Mouse (Mus musculus): Measurements from ENCODE around the gene Ctnna2. TPM values are rescaled to one million over a fixed set of nuclear protein-coding genes. Genes with fewer than 3 reads are reported as not detected.

The Ctnna2 gene
- polyA plus RNA-seq, 1 experiment: 86.0 TPM

DNA sequence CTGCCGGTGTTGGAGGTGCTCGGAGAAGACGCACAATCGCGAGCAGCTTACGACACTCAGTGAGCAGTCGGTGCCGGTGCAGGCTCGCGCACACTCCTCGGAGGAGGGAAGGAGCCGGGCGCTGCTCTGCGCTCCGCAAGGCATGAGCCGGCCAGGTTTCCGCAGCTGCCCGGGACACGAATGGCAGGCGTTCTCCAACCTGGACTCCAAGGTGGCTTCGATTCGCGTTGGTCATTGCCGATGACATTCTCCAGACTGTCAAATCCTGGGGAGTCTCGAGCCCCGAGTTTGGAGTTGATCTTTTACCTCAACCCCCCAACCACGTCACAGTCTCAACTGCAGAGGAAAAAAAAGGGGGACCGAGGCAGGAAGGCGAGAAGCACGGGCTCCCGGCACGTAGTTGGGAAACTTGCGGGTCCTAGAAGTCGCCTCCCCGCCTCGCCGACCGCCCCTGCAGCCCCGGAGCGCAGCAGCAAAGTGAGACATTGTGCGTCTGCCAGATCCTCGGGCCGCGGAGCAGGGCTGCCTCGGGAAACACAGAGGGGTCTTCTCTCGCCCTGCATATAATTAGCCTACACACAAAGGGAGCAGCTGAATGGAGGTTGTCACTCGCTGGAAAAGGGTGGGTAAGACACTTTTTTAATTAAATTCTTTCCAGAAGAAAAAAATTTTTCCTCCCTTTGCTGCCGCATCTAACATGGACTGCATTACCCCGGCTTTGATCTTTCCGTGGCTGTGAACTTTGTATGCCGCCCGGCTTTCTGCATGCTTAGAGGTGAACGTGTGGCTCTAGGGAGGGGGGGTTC, 736.7 kb downstream of the Ctnna2 start, which contains the start of gene Lrrtm1:
Gene Lrrtm1, plus strand, starts transcription at position 89 of the 806 bp plus-strand sequence.
- Histone ChIP-seq H3K4me3 (ENCODE audit: insufficient read depth, low read length) (peak within 1 kb of the TSS; percentile 94), H3K4me1 (ENCODE audit: control insufficient read depth, insufficient read depth, low read length) (0 out of 2 replicates have a peak, but pooled peaks cover 1% of the 10 kb centered on the region), H3K27ac (ENCODE audit: insufficient read depth, low read length) (peak within 1 kb of the TSS; percentile 88)
- TF ChIP-seq CTCF (IDR thresholded peaks at IDR 0.05; ENCODE audit: extremely low read depth, insufficient read depth, low read length): peak; percentile 19; the same call in 1 of the 2 replicates
- TF ChIP-seq POLR2A (IDR thresholded peaks at IDR 0.05; ENCODE audit: extremely low read depth, insufficient read depth, low read length): peak; percentile 95

DNA sequence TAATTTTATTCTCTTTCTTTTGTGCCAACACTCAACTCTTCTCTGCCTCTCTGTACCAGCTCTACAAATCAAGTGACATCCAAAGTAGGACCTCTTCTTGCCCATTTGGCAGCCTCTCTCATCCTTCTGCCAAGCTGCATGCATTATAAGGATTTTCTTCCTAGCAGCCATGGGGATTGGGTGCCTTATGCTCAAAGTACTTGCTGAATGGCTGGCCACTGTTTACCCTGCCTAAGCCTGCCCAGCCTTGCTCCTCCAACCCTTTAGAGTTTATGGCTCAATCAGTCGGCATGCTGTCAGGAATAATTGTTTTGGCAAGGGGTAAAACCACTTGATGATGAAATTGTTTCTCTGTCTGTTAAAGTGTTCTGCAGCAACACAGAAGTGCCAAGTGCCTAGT, 739.1 kb downstream of the Ctnna2 start:
- H3K4me1 ChIP-seq (ENCODE audit: control insufficient read depth, insufficient read depth, low read length): 0 out of 2 replicates have a peak, but pooled peaks cover 1% of the 10 kb centered on the region
- H3K4me3 ChIP-seq (ENCODE audit: insufficient read depth, low read length): no peak overlapping the region
- H3K27ac ChIP-seq (ENCODE audit: insufficient read depth, low read length): no peak overlapping the region
- TF ChIP-seq CTCF (IDR thresholded peaks at IDR 0.05; ENCODE audit: extremely low read depth, insufficient read depth, low read length) (no peak), POLR2A (IDR thresholded peaks at IDR 0.05; ENCODE audit: extremely low read depth, insufficient read depth, low read length) (no peak)

DNA sequence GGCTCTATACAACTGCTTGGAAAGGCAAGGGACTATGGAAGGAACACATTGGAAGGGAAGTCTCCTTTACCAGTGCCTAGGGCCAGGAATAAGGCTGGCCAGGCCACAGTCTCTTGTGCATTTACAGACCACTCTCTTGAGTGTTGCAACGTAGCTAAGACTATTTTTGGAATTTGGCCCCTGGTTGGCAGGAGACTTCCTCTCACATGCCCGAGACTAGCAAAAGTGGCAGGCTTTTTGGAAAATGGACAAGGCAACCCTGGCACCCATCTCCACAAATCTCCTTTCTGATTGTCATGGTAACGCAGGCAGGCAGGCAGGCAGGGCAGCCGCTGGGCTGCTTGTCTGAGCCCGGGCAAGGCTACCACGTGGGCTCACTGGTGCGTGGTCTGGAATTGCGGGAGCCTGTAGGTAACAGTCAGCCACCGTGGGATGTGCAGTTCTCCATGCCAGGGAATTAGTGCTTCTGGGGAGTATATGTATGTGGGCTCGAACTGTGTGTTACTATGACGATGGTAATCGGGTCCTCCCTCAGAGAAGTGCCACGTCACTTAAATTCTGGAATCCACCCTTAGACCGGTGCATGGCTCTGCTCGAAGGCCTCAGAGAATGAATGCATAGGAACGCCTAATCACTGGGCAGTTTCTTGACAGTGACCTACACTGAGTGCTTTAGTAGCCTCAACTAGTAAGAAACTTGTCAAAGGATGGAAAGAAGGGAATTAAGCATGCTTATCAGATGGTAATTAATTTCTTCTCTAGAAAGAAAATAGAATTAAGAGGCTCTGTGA, 756.5 kb downstream of the Ctnna2 start:
- no peak for TF ChIP-seq CTCF (IDR thresholded peaks at IDR 0.05; ENCODE audit: extremely low read depth, insufficient read depth, low read length)
- TF ChIP-seq POLR2A (IDR thresholded peaks at IDR 0.05; ENCODE audit: extremely low read depth, insufficient read depth, low read length): no peak
- H3K27ac ChIP-seq (ENCODE audit: insufficient read depth, low read length): no peak overlapping the region
- no peak overlapping the region for H3K4me3 ChIP-seq (ENCODE audit: insufficient read depth, low read length)
- H3K4me1 ChIP-seq (ENCODE audit: control insufficient read depth, insufficient read depth, low read length): peaks cover 4% of the 10 kb centered on the region

DNA sequence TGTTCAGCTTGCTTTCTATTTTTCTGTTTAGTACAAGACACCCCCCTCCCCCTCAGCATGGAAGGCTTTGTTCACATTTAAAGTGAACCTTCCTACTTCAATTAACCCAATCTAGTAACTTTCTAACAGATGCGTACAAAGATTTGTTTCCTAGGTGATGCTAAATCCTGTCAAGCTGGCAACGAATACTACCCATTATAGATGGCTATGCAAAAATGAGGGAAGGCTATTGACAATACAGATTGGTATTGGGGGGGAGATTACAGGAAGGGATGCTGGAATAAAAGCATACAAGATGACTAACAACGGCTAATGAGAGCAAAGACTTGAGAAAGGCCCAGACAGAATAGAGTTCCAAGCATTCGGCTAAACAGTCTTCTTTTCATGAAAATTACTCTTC, 758.7 kb downstream of the Ctnna2 start:
- peaks cover 4% of the 10 kb centered on the region for H3K4me1 ChIP-seq (ENCODE audit: control insufficient read depth, insufficient read depth, low read length)
- H3K4me3 ChIP-seq (ENCODE audit: insufficient read depth, low read length): no peak overlapping the region
- TF ChIP-seq CTCF (IDR thresholded peaks at IDR 0.05; ENCODE audit: extremely low read depth, insufficient read depth, low read length) (no peak), POLR2A (IDR thresholded peaks at IDR 0.05; ENCODE audit: extremely low read depth, insufficient read depth, low read length) (no peak)
- no peak overlapping the region for H3K27ac ChIP-seq (ENCODE audit: insufficient read depth, low read length)

DNA sequence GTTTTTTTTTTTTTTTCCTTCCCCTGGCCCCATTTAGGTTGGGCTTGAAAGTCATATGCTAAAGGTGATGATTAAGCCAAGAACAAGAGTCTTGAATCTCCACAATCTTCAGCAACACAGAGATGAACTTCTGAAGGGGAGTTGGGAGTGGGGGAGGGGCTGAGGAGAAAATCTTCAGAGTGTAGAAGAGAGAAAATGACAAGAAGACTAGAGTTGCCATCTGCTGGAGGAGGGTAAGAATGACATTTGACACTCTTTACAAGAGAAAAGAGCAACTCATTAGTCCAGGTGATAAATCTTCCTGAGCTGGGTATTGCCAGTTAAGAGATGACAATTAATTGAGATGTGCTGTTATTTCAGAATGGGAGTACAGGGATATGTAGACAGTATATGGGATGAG, 760.6 kb downstream of the Ctnna2 start:
- H3K4me1 ChIP-seq (ENCODE audit: control insufficient read depth, insufficient read depth, low read length): peaks cover 4% of the 10 kb centered on the region
- no peak for TF ChIP-seq CTCF (IDR thresholded peaks at IDR 0.05; ENCODE audit: extremely low read depth, insufficient read depth, low read length)
- no peak for TF ChIP-seq POLR2A (IDR thresholded peaks at IDR 0.05; ENCODE audit: extremely low read depth, insufficient read depth, low read length)
- H3K27ac ChIP-seq (ENCODE audit: insufficient read depth, low read length): no peak overlapping the region
- no peak overlapping the region for H3K4me3 ChIP-seq (ENCODE audit: insufficient read depth, low read length)

DNA sequence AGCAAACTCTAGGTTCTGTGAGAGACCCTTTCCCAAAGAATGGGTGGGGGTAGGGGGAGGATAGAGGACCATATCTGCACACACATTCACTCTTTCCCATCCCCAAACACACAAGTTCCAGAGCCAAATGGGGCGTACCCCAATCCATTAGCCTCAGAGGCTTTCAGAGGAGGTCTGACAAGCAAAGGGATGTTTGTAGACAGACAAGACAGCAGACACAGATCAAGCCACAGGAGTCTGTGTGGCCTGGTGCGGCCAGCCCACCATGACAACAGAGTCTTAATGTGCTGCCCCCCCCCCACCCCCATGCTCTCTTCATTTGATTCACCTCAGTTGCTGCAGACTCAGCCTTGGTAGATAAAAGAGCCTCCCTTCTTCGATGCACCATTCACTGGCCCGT, 764.2 kb downstream of the Ctnna2 start:
- Histone ChIP-seq H3K4me1 (ENCODE audit: control insufficient read depth, insufficient read depth, low read length) (peaks cover 1% of the 10 kb centered on the region; the same call in 1 of the 2 replicates), H3K4me3 (ENCODE audit: insufficient read depth, low read length) (no peak overlapping the region), H3K27ac (ENCODE audit: insufficient read depth, low read length) (no peak overlapping the region)
- no peak for TF ChIP-seq CTCF (IDR thresholded peaks at IDR 0.05; ENCODE audit: extremely low read depth, insufficient read depth, low read length)
- TF ChIP-seq POLR2A (IDR thresholded peaks at IDR 0.05; ENCODE audit: extremely low read depth, insufficient read depth, low read length): no peak

DNA sequence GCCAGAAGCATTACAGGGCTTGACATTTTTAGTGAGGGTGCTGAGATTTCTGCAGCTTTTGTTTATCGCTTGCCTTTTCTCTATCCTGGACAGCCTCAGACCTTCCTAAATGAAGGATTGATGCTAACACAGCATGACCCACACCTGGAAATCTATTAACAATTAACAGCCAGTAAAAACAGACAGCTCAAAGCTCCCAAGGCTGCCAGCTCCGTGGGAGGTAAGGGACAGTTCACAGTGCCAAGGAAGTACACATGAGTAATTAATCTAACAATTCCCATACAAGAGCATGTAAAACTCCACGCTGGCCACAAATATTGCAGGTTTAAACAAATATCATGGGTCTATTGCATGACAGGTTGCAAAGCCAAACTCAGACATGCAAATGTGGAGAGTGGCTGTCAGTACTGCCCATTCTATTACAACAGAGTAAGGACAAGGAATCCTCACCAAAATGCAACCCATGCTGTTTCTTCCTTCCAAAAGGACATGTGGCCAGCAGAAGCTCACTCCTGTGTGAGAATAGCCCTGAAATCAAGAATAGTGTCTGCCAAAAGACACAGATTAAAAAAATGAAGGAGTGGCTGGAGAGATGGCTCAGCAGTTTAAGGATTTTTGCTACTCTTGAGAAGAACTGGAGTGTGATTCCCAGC, 765.6 kb downstream of the Ctnna2 start:
- H3K4me3 ChIP-seq (ENCODE audit: insufficient read depth, low read length): no peak overlapping the region
- H3K27ac ChIP-seq (ENCODE audit: insufficient read depth, low read length): no peak overlapping the region
- H3K4me1 ChIP-seq (ENCODE audit: control insufficient read depth, insufficient read depth, low read length): peaks cover 1% of the 10 kb centered on the region; the same call in 1 of the 2 replicates
- no peak for TF ChIP-seq CTCF (IDR thresholded peaks at IDR 0.05; ENCODE audit: extremely low read depth, insufficient read depth, low read length)
- TF ChIP-seq POLR2A (IDR thresholded peaks at IDR 0.05; ENCODE audit: extremely low read depth, insufficient read depth, low read length): no peak

DNA sequence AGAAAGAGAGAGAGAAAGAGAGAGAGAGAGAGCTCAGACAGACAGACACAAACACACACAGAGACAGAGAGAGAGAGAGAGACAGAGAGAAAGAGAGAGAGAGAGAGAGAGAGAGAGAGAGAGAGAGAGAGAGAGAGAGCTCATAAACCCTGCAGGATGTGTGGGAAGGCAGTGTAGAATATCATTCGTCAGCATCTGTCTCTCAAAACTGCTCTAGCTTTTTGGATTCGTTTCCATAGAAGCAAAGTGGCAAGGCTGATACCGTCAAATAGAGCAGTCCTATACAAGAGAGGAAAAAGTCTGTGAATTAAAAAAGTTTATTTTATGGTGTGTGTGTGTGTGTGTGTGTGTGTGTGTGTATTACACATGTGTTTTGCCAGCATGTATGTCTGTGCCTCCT, 769.6 kb downstream of the Ctnna2 start:
- H3K27ac ChIP-seq (ENCODE audit: insufficient read depth, low read length): peak overlapping the region; percentile 83
- TF ChIP-seq POLR2A (IDR thresholded peaks at IDR 0.05; ENCODE audit: extremely low read depth, insufficient read depth, low read length): no peak
- H3K4me3 ChIP-seq (ENCODE audit: insufficient read depth, low read length): no peak overlapping the region
- H3K4me1 ChIP-seq (ENCODE audit: control insufficient read depth, insufficient read depth, low read length): peaks cover 1% of the 10 kb centered on the region; the same call in 1 of the 2 replicates

DNA sequence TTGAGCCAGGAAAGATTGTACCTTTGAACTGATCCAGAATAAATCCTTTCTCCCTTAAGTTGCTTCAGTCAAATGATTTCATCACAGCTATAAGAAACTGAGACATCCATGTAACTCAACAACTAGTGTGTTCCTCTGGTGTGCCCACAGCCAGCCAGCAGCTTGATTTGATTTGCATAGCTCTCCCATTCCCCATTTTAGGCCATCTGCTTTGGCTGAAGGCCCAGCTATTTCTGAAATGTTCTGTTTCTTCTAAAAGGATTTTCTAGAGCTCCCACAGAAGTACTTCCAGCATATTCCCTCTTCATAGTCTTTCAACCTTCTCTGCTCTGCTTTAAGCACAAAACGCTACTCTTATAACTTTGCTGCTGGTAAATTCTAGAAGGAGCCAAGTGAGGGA, 770.3 kb downstream of the Ctnna2 start:
- Histone ChIP-seq H3K4me1 (ENCODE audit: control insufficient read depth, insufficient read depth, low read length) (peaks cover 1% of the 10 kb centered on the region; the same call in 1 of the 2 replicates), H3K27ac (ENCODE audit: insufficient read depth, low read length) (peak overlapping the region; percentile 83), H3K4me3 (ENCODE audit: insufficient read depth, low read length) (no peak overlapping the region)
- TF ChIP-seq POLR2A (IDR thresholded peaks at IDR 0.05; ENCODE audit: extremely low read depth, insufficient read depth, low read length) (no peak), CTCF (IDR thresholded peaks at IDR 0.05; ENCODE audit: extremely low read depth, insufficient read depth, low read length) (no peak)
